Mouse (Mus musculus) left cerebral cortex, postnatal 4 days (tissue): ENCODE results near the gene Sult1d1. TPM values are rescaled to one million over a fixed set of nuclear protein-coding genes. Genes with fewer than 3 reads are reported as not detected.
"Not testable (repeated sequence)": the region's sequence is repeated elsewhere in the genome, so short reads cannot be mapped to it uniquely, and the experiment has no call there.

Source experiments
- DNase-seq: peaks from one replicate; pipeline ENCODE4 v3.0.0-alpha.2; 2022
- intact Hi-C: fragments of 180-260 bp; cut with DNase I; formaldehyde crosslinking; loops from one replicate; pipeline ENCODE4 v1.15.1; 2025
- total RNA-seq, 2 experiments: library from RNA; stranded (reverse); gene quantifications; 2 replicates each; pipeline ENCODE4 v1.2.3; 2021

The Sult1d1 gene
- total RNA-seq = not detected

GRCm38 (mm10) chr5:87568845-87569244 is at the start of gene Sult1d1:
TSS of gene Sult1d1 (minus strand) at chr5:87569027.
- intact Hi-C loops = no loop called here
- DNase-seq = no peak

- no peak for DNase-seq
- intact Hi-C loops = no loop called here
Observed at GRCm38 (mm10) chr5:87615128-87615390, 46.2 kb upstream of the Sult1d1 start.

DNA sequence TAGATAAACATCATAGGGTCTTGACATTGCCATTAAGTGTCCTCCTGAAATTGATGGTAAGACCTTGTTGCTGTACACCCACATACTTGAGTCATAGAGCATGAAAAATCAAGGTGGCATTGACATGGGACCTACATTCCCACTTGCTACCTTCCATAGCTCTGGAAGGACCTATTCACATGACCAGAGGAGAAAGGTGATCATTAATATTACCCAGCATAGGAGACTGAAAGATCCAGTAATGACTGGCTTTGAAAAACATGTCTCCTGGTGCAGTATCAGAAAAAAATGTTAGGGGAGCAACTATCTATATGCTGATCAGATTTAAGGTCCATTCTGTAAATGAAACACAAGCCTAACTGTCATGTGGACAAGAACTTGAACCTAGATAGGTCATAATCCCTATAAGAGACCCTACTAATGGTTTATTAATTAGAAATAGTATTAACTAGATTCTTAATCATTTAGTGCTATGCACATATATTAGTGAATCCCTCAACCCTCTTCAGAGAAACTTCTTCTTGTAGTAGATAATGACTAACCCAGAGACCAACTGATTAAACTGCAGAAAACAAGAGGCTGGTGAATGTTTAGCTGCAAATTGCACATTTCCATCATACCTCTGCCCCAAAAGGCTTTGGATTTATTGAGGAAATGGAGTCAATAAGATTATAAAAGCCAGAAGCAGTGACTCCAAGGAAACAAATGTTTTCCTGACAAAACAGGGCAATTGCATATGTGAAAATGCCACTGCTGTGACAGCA is 45.7 kb upstream of the Sult1d1 start:
- intact Hi-C loops = no loop called here
- no peak for DNase-seq

- intact Hi-C loops = no loop called here
Observed at GRCm38 (mm10) chr5:87601018-87601417, 32.2 kb upstream of the Sult1d1 start.

DNA sequence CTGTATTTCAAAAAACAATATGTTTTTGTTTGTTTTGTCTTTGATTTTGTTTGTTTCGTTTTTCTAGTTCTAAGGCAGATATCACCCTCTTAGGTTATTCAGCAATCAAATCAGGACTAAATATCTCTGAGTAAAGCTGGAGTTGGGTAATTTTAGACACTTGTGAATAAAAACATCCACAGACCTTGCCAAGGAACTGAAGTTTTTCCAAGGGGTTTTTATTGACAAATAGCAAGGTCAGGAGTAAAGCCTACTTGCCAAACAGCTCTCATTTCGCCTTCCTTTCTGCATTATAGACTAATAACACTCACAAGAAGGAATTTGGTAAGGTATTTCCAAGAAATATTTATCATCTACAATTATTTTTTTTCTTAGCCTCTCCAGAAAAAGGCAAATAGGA is 29.1 kb upstream of the Sult1d1 start:
- no peak for DNase-seq
- intact Hi-C loops = no loop called here

More at GRCm38 (mm10) chr5:87601018-87601417, 32.2 kb upstream of the Sult1d1 start:
- no peak for DNase-seq

- no peak for DNase-seq
- intact Hi-C loops = no loop called here
Observed at GRCm38 (mm10) chr5:87591494-87591893, 22.7 kb upstream of the Sult1d1 start, which contains the start of gene Sult1e1. TSS of gene Sult1e1 (minus strand) at chr5:87591594.

GRCm38 (mm10) chr5:87589916-87590315 is 21.1 kb upstream of the Sult1d1 start:
- intact Hi-C loops = no loop called here
- no peak for DNase-seq

DNA sequence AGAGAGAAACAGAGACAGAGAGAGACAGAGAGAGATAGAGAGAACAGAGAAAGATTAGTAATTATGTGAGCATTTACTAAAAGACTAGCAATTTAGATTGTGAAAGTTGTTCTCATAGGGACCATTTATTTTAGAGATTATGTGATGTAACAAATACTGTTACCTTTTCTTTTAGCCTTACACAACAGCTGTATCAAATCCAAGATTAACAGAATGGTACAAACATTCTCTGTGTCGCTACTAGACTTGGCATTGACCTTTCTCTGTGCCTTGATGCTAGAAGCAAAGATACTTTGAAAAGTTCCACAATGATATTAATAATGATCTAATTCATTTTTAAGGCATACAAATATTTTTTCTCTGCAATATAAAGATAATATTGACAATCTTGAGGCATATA is 11.6 kb upstream of the Sult1d1 start:
- DNase-seq = no peak
- intact Hi-C loops = no loop called here

DNA sequence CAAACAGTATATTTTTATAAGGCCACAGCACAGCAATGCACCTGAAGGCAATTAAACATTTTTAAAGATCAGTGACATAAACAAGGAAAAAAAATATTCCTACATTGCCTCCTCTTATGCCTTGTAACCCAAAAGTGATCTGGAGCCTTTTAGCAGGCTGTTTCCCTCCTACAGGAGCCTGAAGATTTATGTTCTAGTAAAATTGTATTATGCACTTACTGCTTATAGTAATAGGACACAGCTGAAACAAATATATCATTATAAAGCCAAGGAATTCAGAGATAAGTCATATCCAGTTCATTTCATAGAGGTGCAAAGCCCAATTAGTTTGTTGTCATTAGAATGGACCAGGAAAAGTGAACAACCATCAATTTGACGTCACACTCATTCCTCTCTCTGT is 5.3 kb upstream of the Sult1d1 start:
- no peak for DNase-seq
- intact Hi-C loops = no loop called here

DNA sequence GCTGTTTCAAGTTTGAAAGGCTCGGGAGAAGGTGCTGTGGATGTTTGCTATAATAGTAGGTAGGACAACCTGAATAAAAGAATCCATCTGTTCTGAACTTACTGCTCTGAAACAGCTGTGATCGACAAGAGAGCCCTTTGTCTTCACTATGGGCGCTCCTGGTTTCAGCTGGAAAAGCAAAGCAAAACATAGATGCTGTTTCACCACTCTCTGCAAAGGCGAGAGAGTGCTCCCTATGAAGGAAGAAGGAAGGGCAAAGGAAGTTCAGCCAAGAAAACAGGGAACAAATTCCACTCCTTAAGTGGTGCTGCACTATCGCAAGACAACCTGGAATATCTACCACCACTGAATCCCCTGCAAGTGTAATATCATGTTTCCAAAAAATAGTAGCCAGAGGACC is 4.7 kb upstream of the Sult1d1 start:
- DNase-seq = no peak
- intact Hi-C loops = no loop called here

GRCm38 (mm10) chr5:87572781-87573180 is 4.0 kb upstream of the Sult1d1 start:
- no peak for DNase-seq
- intact Hi-C loops = no loop called here

GRCm38 (mm10) chr5:87567306-87567705 is 1.5 kb downstream of the Sult1d1 start:
- intact Hi-C loops = no loop called here

GRCm38 (mm10) chr5:87562966-87563365 is 5.9 kb downstream of the Sult1d1 start:
- intact Hi-C loops = no loop called here
- DNase-seq = no peak

More at GRCm38 (mm10) chr5:87567306-87567705, 1.5 kb downstream of the Sult1d1 start:
- no peak for DNase-seq

GRCm38 (mm10) chr5:87562526-87562925 is 6.3 kb downstream of the Sult1d1 start:
- DNase-seq = no peak
- intact Hi-C loops = no loop called here

- intact Hi-C loops = no loop called here
- no peak for DNase-seq
Observed at GRCm38 (mm10) chr5:87560145-87560544, 8.7 kb downstream of the Sult1d1 start.

- intact Hi-C loops = no loop called here
Observed at GRCm38 (mm10) chr5:87550935-87551334, 17.9 kb downstream of the Sult1d1 start.

GRCm38 (mm10) chr5:87538111-87538510 is 30.7 kb downstream of the Sult1d1 start, which contains the start of gene Sult1b1:
TSS of gene Sult1b1 (minus strand) at chr5:87538195.
- DNase-seq = no peak
- intact Hi-C loops = no loop called here

More at GRCm38 (mm10) chr5:87550935-87551334, 17.9 kb downstream of the Sult1d1 start:
- DNase-seq = no peak

DNA sequence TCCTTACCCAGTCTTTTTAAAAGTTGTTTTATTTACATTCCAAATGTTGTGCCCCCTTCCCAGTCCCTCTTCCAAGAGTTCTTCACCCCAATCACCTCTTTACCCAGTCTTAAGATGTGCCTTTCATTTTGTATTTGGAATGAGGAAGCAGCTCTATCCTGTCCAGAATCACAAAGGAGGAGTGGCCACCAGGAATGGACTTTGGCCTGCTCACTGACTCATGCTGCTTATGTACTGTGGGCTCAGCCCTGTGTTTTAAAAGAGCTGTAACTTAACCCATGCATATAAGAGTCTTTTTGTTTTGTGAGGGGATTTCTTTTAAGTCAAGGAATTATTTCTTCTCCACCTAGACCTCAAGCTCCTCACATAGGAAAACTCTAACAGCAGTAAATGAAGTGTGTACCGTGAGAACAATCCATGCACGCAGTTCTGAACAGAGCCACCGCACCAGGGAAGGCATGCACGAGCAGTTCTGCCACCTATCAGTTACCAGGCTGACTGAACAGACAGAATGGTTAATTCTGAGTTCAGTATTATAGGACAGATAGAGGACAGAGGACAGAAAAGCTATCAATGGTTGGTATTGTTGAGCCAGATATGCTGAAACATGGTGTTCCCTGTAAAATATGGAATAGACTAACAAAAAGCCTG is 32.7 kb downstream of the Sult1d1 start:
- no peak for DNase-seq
- intact Hi-C loops = no loop called here

DNA sequence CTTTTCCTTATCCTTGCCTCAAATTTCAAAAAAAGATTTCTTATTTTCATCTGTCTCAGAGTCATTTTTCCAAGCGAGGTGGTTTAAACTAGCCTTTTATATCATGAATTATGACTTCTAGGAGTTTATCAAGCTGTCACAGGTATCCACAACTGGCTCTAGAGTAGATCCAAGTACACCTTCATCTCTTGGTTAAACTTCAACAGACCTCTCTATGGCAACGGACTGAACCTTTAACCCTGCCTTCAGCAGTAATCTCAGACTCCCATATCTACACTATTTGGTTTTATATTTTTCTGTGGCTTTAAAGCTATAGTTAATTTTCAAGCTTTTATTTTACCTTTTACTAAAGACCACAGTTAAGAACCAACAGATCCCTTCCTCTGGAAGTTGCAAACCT is 36.5 kb downstream of the Sult1d1 start:
- intact Hi-C loops = no loop called here
- DNase-seq = no peak

GRCm38 (mm10) chr5:87523561-87523960 is 45.3 kb downstream of the Sult1d1 start:
- intact Hi-C loops, DNase-seq: not testable (repeated sequence)

- intact Hi-C loops = no loop called here
Observed at GRCm38 (mm10) chr5:87505776-87506458, 62.9 kb downstream of the Sult1d1 start.

More at GRCm38 (mm10) chr5:87505776-87506458, 62.9 kb downstream of the Sult1d1 start:
- no peak for DNase-seq
